Mouse (Mus musculus) gastrocnemius, postnatal 4 days (tissue): Measurements from ENCODE around the gene Hist2h2ab. TPM values are rescaled to one million over a fixed set of nuclear protein-coding genes. Genes with fewer than 3 reads are reported as not detected.
A peak's percentile ranks its signal among the peaks of the same experiment; 100 is the strongest.
"Not testable (repeated sequence)": the region's sequence is repeated elsewhere in the genome, so short reads cannot be mapped to it uniquely, and the experiment has no call there.

ENCODE experiments used
- DNase-seq, 2 experiments: peaks; one replicate each; pipeline ENCODE4 v3.0.0; 2021 to 2022; ENCODE audit warnings: low spot score in 2 of 2, mixed read lengths in 2 of 2
- total RNA-seq, 2 experiments: library from RNA; stranded (reverse); gene quantifications; 2 replicates each; pipeline ENCODE4 v1.2.3; 2021

The Hist2h2ab gene
- total RNA-seq, 2 experiments from 2014 or later = 15.6 TPM

DNA sequence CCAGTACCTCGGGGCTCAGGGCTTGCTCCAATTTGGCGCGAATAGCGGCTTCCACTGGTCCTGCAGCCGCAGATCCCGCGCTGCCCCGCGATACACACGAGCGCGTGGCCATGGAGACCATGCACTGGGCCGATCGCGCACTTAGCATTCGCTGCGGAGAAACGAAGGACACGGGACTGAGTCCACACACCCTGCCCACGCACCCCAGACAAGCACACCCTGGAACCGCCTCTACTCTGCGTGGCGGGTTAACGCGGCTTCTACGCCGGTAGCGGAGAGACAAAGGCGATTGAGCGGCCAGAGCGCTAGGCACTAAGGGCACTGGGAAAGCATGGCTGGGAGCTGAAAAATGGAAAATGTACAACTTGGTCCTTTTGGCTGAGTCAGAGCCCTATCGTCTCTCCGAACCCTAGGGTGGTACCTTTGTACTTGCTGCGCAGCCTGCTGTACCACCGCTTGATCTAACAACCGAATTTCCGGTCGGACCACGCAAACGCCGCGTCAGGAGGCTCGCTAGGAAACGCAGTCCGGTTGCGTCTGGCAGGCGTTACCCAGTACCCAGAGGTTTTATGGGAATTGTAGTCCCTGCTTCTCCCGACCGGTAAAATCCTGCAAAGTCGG, 22.4 kb upstream of the Hist2h2ab start:
- peak in 1 of 2 experiments; percentile 84 for DNase-seq

DNA sequence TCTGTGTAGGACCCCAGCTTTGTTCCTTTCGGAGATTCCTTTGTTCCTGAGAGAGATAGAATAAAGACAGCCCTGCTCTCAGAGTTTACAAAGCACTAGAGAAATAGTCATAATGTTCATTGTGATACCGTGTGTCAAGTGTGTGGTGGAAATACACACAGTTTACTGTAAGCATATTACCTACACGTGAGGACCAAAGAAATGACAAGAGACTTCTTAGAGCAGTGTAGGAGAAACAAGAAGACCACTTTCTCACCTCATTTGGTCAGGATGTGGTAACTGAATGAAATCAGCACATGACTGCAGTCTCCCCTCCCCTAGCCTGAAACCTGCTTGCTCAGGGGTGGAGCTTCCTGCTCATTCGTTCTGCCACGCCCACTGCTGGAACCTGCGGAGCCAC, 21.5 kb upstream of the Hist2h2ab start:
- DNase-seq = no peak

DNA sequence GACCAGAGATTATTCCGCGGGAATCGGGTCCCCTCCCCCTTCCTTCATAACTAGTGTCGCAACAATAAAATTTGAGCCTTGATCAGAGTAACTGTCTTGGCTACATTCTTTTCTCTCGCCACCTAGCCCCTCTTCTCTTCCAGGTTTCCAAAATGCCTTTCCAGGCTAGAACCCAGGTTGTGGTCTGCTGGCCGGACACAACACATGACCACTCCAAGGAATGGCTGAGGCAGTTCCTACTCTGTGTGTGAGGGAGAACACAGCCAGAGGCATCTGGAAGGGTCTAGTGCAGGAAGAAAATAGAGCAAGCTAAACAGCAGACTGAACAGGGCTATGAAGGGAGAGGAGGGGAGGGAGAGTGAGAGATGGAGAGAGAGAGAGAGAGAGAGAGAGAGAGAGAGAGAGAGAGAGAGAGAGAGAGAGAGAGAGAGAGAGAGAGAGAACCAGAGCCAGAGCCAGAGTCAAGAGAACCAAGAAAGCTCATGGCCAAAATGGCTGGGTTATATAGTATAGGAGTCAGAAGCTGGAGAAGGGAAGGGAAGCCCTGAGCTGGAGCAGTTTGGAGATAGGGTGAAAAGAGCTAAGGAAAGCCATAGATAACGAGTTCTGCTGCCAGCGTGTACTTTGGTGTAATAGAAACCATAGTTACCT, 20.9 kb upstream of the Hist2h2ab start:
- not testable (repeated sequence) for DNase-seq

DNA sequence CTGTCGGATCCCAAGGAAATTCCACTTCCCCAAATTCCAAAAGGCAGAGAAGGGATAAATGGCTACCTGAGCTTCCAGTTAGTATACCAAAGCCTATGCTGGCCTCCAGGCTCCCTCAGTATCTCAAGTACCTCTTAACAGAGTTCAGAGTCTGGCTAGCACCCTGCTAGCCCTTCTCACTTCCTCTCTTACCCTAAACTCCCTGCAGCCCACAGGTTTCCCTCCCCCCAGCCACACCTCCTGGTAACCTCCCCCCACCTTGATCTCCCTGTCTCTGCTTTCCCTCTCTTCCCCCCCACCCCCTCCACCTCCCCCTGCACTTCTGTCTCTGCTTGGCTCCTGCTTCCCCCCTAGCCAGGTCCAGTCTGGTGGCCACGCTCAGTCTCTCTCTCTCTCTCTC, 19.9 kb upstream of the Hist2h2ab start:
- DNase-seq = no peak

DNA sequence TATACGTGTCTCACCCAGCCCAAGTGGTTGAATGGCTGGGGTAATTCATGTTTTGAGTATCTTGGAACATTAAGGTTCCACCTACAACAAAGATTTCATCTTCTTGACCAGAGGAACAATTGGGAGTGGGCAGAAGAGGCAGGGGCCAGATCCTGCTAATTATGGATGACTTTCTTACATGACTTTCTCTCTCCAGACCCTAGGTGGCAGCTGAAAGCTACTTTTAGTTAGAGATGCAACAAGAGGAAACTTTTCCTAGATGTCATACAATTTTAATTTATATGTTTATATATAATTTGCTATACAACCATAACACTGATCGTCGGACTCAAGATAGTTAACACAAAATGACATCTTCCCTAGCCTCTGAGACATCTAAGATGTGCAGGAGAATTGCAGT, 11.8 kb upstream of the Hist2h2ab start:
- DNase-seq = no peak

DNA sequence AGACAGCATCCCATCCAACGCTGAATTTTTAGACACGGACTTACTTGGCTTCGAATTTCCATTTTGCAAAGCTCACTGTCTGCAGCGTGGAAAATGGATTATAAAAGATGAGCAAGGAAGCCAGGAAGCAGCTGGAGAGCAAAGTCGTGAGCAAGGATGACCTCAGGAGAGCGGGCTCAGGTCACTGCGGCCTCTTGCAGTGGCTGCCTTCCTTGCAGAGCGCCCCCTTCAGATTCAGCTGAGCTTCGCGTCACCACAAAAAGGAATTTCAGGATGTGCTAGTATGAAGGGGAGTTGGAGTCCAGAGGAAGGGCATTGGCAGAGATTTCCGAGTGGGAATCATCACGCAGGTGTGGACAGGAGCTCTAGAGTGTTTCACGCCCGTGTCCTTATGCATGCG, 10.4 kb upstream of the Hist2h2ab start:
- no peak for DNase-seq

DNA sequence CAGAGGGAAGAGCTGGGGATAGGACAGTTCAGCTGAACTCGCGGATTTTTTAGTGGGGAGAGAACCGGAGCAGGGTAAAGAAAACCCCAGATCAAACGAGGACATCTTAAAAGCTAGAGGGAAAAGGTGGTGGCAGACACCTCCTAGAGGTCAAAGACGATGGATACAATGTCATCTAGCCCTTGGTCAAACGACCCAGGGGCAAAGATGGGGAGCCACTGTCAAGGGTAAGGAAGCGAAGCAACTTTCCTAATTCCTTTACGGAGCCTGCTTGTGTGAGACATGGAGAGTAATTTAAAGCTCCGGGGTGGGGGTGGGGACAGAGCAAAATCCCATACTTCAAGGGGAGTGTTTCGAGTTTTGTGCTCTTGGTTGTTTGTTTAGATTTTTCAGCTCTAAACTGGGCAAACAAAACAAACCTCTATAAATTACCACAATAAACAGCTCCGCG, 449 bp upstream of the Hist2h2ab start:
- no peak for DNase-seq

DNA sequence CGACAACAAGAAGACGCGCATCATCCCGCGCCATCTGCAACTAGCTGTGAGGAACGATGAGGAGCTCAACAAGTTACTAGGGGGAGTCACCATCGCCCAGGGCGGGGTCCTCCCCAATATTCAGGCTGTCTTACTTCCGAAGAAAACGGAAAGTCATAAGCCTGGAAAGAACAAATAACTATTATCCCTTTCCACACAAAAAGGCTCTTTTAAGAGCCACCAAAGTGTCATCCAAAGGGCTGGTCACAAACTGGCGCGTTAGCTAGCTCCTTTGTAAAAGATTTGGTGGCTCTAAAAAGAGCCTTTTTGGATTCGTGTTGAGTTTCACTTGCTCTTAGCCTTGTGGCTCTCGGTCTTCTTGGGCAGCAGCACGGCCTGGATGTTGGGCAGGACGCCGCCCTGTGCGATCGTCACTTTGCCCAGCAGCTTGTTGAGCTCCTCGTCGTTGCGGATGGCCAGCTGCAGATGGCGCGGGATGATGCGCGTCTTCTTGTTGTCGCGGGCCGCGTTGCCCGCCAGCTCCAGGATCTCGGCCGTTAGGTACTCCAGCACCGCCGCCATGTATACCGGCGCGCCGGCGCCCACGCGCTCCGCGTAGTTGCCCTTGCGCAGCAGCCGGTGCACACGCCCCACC, 583 bp downstream of the Hist2h2ab start:
- peak in 1 of 2 experiments; percentile 64 for DNase-seq

DNA sequence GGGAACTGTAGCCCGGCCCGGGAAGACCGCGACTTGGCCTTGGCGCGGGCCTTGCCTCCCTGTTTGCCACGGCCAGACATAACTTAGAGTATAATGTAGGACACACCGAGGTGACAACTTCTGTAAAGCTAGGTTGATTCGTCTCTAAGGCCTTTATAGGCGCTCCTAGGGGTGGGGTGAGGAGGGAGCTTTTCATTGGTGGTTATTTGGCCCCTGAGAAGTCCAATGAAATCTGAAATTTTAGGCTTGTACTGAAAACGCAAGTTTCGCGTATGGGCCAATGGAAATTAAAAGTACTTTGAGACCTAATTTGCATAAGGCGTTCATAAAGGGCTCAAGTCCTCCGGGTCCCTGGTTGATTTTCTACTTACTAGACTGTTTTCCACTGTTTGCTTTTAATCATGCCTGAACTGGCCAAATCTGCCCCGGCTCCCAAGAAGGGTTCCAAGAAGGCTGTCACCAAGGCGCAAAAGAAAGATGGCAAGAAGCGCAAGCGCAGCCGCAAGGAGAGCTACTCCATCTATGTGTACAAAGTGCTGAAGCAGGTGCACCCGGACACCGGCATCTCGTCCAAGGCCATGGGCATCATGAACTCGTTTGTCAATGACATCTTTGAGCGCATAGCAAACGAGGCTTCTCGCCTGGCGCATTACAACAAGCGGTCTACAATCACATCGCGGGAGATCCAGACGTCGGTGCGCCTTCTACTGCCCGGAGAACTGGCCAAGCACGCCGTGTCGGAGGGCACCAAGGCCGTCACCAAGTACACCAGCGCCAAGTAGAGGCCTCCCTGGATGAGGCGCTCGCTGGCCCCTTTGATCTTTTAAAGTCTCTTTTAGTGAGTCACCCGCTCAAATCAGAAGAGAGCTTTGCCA, 1.3 kb downstream of the Hist2h2ab start, which contains the start of the genes Hist2h2ac and Hist2h2be:
Gene Hist2h2ac (minus strand): TSS at position 116 of the 875 bp plus-strand sequence.
Gene Hist2h2be (plus strand): TSS at position 355 of the 875 bp plus-strand sequence.
- DNase-seq = peak; percentile 32 to 50

DNA sequence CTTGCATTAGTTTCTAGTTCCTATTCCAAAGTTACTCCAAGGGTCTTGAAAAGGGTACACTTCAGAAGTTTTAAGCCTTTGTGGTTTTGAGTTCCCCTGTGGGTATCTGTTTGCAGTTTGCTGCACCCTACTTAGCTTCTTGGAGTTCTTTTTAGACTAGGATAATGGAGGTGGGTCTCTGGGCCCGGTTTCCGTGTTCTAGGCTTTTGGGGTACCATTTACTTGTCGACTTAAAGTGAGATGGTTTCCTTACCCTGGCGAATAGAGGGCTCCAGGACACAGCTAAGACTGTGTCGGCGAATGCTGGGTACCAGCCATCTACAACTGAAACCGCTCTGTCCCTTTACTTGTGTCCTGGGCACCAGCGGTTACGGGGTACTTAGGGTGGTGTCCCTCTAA, 2.0 kb downstream of the Hist2h2ab start:
- DNase-seq = no peak

DNA sequence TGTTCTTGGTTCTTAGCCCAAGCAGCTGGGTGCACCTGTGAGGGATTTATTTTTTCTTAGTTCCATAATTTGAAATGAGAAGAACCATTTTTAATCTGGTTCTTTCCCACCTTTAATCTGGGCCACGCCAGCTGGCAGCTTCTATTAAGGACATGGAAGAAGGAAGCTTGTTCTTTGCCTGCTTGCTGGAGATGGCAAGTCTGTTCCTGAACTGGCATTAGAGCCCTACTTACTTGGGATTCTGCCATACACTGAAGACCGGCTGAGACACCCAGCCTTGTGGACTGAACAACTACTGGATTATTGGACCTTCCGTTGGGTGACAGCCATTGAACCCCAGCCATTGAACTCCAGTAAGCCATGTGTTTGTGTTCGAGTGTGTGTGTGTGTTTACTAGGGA, 3.1 kb downstream of the Hist2h2ab start:
- no peak for DNase-seq

DNA sequence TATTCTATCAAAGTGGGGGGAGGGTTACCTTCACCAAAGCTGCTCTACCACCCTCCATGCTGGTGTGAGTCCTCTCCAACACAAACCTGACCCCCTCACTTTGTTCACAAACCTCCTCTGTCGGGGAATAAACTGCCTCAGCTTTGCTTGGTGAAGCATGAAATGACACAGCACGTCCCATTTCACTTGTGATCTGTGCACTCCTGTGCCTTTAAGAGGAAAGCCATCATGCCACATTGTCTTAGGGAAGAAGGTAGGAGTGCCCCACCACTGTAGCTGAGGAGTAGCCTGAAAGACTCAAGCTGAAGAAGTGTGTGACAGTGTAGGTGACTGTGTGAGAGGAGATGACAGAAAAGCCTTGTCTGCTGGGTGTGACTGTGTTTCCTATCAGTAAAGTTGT, 5.8 kb downstream of the Hist2h2ab start:
- DNase-seq = no peak

DNA sequence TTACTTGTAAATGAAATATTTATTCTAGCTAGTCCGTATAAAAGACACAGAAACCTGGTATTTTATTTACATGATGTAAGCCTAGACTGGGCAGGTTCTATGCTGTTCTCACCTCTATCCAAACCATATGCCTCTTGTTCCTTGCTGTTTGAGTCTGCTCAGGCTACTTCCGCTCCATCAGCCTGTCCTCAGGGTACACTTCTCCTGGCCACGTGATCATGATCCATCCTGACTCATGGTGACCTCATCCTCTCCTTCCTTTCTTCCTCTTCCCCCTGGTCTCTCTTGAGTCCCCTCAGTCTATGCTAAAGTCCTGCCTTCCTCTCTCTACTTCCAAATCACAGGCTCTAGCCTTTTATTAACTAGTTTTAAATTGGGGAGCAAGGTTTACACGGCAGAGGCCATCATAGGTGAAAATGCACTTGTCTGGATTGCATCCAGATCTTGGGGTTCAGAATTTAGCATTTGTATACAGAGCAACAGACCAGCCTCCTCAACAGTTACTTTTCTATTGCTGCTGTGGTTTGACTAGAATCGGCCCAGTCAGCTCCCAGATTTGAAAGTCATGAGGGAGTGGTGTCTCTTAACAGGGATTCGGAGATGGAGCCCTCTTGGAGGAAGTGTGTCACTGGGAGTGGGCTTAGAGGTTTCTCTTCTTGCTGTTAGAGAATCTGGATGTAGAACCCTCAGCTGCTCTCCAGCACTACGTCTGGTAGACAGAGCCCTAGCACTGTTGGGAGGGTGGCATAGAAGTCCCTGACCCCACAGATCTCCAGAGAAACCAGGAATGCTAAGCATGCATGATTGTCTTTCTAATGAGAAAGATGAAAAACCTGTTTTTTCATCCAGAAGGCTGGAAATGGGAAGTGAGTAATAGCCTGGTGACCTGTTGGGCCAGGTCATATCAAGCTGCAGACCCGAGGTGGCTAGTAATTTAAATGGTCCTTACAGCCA, 7.3 kb downstream of the Hist2h2ab start:
- DNase-seq = no peak

DNA sequence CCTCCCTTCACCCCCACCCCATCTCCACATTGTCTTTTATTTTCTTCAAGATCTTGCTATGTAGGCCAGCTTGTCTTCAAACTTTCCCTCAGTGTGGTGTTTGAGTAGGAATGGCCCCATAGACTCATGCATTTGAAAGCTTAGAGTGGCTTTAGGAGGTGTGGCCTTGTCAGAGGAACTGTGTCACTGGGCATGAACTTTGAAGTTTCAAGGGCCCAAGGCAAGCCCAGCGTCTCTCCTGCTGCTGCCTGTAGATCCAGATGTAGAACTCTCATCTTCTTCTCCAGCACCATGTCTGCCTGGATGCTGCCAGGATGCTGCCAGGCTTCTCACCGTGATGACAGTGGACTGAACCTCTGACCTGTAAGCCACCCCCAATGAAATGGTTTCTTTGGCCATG, 9.2 kb downstream of the Hist2h2ab start:
- DNase-seq = no peak

DNA sequence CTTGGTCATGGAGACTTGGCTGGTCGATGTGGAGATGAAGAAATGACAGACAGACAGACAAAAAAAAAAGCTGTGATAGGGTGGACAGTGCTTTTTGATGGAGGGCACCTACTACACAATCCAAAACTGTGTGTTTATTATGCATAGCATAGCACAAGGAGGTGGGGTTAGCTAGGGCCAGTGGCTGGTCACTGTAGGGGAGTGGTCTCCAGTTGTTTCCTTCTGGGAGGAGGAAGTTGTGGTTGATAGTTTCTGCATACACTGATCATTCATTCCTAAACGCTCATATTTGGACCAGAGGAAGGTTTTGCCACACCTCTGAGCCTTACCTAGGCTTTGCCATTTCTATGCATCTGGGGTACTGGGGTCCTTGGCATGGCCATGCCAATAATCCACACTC, 10.7 kb downstream of the Hist2h2ab start:
- no peak for DNase-seq

DNA sequence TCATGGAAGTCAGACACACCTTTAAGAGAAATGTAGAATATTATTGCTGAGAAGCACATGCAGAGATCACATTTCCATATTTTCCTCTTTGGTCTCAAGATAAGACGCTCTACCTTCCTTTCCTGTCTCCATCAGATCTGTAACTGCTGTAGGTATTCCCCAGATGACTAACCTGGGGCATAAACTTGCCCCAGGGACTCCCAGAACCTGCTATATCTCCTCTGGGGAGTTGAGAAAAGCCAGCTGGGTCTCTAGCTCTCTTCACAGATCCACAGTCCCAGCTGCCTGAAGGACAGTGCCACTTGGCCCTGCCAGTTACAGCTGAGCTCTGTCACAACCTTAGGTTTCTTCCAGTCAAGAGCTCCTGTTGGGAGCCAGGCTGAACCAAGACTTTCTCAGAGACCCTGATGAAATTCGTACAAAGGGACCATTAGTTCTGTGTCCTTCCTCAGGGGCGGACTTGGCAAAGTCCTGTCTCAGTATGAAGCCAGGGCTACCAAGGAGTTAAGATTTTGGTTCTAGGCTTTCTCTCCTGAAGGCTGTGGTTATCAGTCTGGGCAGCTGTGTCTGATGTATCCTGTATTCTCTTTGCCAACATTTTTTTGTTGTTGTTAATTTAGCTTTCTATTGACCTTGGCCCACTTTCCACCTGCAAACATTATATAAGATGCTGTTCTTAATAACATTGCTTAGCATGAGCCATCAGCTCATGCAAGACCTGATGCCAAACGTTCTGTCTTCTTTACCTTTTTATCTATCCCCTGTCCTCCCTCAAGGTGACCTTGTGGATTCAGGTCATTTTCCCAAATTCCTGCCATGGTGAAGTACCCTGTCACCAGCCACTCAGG, 11.5 kb downstream of the Hist2h2ab start:
- no peak for DNase-seq

DNA sequence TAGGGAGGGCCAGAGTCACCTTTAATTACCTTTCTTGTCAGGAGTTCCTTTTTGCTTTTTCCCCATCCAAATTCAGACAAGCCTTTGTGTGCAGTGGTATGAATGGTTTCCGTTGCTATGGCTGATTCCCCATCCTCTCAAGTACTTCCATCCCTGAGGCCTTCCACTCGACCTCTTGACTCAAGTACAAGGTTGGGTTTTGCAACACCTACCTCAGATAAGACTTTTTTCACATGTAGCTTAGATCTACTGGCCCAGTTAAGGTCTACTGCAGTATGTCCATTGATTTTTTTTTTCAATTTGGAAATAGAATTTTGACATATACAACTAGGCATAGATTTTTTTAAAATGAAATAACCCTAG, 12.1 kb downstream of the Hist2h2ab start:
- no peak for DNase-seq

DNA sequence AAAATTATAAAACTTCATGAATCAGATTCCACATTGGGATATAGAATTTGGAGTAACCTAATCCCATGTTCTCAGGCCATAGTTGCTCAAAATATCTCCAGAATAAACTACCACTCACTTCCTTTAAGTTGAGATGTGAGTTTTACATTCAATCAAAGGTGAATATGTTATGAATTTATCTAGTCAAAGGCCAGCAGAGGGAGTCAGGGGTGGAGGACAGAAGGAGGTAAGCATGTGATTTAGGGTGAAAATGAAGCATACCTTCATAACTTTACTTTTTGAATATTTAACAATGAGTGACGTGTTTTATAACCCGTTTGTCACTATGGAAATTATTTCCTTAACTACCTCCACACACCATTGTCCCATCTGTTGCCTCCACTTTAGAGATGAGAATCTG, 15.2 kb downstream of the Hist2h2ab start:
- no peak for DNase-seq

DNA sequence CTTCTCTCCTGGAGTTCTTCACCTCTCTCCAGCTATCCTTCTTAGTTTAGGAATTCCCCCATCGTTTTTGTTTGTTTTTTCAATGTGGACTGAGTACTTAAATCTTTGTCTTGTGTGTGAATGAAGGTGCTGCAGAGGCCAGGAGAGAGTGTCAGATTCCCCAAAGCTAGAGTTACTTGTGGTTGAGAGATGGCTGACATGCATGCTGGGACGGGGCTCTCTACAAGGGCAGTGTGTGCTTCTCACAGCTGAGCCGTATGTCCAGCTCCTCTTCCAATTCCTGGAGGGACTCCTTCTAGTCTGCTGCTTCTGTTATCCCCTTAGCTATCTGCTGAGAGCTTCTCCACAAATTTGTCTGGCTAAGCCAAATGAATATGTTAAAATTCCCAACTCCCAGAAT, 16.2 kb downstream of the Hist2h2ab start:
- DNase-seq = no peak
